Mouse (Mus musculus): ENCODE results near the gene Fam20a. TPM values are rescaled to one million over a fixed set of nuclear protein-coding genes. Genes with fewer than 3 reads are reported as not detected.

Gene Fam20a
- polyA plus RNA-seq, 1 experiment from 2014 or later: 2.1 TPM

DNA sequence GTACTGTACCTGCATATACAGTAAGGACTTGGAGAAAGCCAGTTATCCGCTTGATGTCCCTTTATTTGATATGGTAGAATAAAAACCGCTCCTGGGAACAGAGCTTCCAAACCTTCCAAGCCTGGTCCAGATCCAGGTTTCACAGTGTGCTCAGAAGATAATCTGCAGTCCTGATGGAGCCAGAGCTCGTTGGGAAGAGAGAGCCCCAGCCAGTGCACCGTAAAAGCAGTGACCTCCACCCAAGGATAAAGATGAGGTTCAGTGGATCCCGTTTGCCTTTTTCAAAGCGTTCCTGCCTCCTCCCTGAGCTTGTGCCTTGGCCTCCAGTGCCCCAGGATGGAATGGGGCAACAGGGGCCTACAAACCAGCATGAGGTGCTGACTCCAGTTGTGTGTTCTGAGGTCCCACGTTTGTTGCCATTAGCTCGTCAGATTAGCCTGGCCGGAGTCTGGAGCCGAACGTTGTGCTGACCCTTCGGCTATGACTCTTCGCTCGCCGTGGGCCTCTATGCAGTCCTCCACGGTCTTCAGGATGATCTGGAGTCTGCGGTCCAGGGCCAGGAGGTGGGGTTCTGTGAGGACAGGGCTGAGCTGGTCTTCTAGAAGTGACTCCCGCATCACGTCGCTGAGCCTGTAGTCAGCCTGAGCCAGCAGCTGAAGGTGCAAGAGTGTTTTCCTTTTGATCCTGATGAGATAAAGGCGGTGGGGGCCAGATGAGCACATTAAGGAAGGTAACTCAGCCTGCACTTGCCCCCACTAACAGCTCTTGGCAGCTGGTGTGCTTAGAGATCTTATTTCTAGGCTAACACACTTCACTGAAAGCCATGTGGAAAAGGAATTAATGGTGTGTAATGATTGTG lies 49.0 kb downstream of the Fam20a start:
- ATAC-seq: no peak
- 77% methylated on average over 21 of the region's 21 CpGs for WGBS
- H3K4me2 ChIP-seq (replicated peaks): no peak overlapping the region
- H3K4me3 ChIP-seq (replicated peaks): no peak overlapping the region
- peaks cover 11% of the 10 kb centered on the region for H3K27me3 ChIP-seq
- peaks cover 17% of the 10 kb centered on the region for H3K36me3 ChIP-seq
- no peaks in the 10 kb centered on the region for H3K9me3 ChIP-seq
- H3K4me1 ChIP-seq (replicated peaks): no peaks in the 10 kb centered on the region
- H3K27ac ChIP-seq: no peak overlapping the region
- no peak overlapping the region for H3K9ac ChIP-seq (replicated peaks)

DNA sequence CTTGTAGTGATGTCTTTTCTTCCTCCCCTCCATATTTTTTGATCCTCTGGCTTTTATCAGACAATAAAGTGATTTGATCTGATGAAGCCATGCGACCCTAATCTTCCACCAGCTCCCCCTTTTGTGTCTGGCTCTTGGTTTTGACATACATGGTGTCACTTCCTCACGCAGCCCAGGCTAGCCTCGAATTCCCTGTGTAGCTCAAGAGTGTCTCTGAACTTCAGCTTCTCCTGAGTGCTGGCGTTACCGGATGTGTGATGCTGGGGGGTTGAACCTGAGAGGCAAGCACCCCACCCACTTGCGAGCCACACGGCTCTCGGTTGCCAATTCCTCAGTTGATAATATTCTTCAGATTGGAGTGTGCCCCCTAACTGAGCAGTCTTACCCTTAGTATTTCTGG lies 49.7 kb downstream of the Fam20a start:
- H3K9me3 ChIP-seq: no peaks in the 10 kb centered on the region
- ATAC-seq: no peak
- H3K27ac ChIP-seq: no peak overlapping the region
- no peak overlapping the region for H3K4me2 ChIP-seq (replicated peaks)
- peaks cover 24% of the 10 kb centered on the region for H3K36me3 ChIP-seq
- no peak overlapping the region for H3K9ac ChIP-seq (replicated peaks)
- no peak overlapping the region for H3K4me3 ChIP-seq (replicated peaks)
- 90% methylated on average over 8 of the region's 8 CpGs for WGBS
- peaks cover 8% of the 10 kb centered on the region for H3K27me3 ChIP-seq
- H3K4me1 ChIP-seq (replicated peaks): no peaks in the 10 kb centered on the region

DNA sequence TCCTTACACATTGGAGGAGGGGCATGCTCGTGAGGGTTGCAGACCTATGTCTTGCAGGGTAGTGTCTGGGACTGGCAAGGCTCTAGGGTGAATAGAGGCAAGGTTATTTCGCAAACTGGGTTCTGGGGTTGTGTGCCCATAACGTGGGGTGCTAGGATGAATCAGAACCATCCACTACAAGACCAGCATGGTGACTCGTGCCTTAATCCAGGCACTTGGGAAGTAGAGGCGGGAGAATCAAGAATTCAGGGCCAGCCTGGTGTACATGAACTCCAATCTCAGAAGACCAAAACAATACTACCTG lies 50.1 kb downstream of the Fam20a start:
- Histone ChIP-seq H3K9me3 (no peaks in the 10 kb centered on the region), H3K4me2 (replicated peaks) (no peak overlapping the region), H3K9ac (replicated peaks) (no peak overlapping the region), H3K27ac (no peak overlapping the region), H3K4me1 (replicated peaks) (no peaks in the 10 kb centered on the region), H3K4me3 (replicated peaks) (no peak overlapping the region), H3K36me3 (peaks cover 29% of the 10 kb centered on the region), H3K27me3 (peaks cover 7% of the 10 kb centered on the region; the same call in 1 of the 2 replicates)
- no peak for ATAC-seq
- WGBS: 92% methylated on average over 5 of the region's 5 CpGs

DNA sequence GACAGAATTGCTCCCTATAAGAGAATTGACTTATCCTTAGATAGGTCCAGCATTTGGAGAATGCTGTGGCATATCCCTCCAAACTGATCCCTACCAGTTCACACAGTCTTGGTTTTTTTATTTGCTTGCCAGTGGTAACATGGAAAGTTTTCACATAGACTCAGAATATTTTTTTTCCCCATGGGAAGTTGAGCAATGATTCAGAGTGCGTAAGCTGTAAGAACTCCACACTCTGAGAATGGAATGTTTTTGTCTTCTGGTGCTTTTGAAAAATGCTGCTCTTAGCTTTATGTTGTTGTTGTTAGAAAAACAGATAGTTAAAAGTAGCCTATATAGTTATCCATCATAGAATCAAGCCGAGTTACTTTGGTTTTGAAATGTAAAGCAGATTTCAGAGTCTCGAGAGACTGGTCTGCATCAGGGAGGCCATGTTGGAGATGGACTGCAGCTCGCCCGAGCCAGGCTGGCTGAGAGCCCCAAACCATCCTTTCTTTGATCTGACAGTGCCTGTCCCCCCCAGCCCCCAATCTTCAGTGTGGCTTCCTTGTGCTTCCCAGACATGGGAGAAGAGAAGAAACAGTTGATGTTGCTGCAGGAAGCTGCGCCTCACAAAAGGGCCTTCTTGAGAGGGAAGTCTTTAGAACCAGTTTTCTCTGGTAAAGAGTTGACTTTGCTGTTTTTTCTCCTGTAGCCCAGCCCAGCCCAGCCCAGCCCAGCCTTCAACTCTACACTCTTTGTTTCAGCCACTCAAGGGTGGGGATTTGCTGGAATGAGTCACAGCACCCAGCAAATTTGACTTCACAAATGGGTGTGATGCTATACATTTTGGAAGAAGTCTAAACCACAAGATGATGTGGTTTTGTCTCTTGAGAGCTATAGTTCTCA lies 50.7 kb downstream of the Fam20a start:
- Histone ChIP-seq H3K27ac (no peak overlapping the region), H3K27me3 (peaks cover 7% of the 10 kb centered on the region; the same call in 1 of the 2 replicates), H3K4me3 (replicated peaks) (no peak overlapping the region), H3K36me3 (peaks cover 35% of the 10 kb centered on the region), H3K4me1 (replicated peaks) (no peaks in the 10 kb centered on the region), H3K9ac (replicated peaks) (no peak overlapping the region), H3K9me3 (no peaks in the 10 kb centered on the region), H3K4me2 (replicated peaks) (no peak overlapping the region)
- ATAC-seq: no peak
- WGBS: 80% methylated on average over 6 of the region's 6 CpGs

DNA sequence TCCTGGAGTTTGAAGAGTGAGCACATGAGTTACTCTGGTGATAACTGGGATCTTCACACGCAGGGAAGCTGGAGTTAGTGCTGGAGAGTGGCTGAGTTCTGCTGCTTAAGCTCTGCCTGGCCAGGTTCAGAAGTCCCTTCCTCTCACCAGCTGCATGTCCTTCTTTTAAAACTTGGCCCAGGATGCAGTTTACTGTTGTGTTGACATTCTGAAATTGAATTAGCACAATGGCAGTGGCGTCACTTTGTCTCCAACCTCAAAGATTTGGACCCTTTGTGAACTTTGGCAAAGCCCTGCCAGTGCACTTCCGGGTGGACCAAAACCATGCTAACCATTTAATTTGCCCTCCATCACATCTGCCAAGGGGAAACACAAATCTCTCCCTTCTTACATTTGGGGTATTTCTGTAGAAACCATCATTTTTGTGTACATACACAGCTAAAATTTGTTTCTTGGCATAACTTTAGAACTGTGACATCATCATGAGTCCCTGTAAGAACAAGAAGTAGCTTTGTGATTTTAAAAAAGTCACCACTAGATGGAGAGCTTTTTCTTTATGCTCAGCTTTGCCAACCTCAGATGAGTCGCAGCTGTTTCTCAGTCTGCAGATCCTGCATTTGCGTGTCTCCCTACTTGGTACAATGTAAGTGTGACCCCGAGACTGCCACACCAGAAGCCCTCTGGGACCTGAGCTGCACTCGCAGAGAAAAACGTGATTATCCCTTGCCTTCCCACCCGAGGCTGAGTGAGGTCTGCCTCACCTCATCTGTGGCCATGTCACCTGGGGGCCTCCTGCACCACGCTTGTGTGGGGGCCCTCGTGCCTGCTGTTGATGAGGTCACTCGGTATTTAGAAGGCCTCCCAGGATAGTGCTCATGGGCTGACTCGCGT lies 51.8 kb downstream of the Fam20a start:
- H3K9ac ChIP-seq (replicated peaks): no peak overlapping the region
- H3K4me3 ChIP-seq (replicated peaks): no peak overlapping the region
- no peak overlapping the region for H3K27ac ChIP-seq
- no peaks in the 10 kb centered on the region for H3K9me3 ChIP-seq
- WGBS: 62% methylated on average over 14 of the region's 14 CpGs
- peak; percentile 76; the same call in 1 of the 2 replicates for ATAC-seq
- peaks cover 46% of the 10 kb centered on the region for H3K36me3 ChIP-seq
- peaks cover 7% of the 10 kb centered on the region; the same call in 1 of the 2 replicates for H3K27me3 ChIP-seq
- no peaks in the 10 kb centered on the region for H3K4me1 ChIP-seq (replicated peaks)
- H3K4me2 ChIP-seq (replicated peaks): no peak overlapping the region

DNA sequence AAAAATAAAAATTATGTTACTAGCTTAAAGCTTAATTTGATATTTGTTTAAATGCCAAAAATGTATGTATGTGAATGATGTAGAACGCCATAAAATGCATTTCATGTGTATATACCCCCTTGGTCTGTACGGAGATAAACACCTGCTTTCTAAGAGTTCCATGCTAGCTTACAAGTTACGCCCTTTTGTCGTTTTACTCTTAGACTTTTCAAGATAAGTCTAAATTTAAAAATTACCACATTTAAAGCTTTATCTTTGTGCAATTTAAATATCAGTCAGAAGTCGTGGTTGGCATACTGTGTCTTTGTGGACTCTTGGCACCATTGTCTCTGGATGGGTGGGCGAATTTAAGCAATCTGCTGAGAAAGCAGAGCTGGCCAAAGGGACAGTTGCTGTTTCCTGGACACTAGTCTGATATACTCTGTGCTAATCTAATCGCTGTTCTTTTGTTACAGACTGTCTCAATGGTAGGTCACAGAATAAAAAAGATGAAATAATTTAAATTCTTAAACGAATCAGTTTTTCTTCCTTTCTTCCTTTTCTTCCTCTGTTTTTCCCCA lies 52.9 kb downstream of the Fam20a start:
- WGBS: 93% methylated on average over 8 of the region's 8 CpGs
- no peaks in the 10 kb centered on the region for H3K27me3 ChIP-seq
- H3K4me2 ChIP-seq (replicated peaks): no peak overlapping the region
- H3K9ac ChIP-seq (replicated peaks): no peak overlapping the region
- no peaks in the 10 kb centered on the region for H3K9me3 ChIP-seq
- ATAC-seq: no peak
- peaks cover 55% of the 10 kb centered on the region for H3K36me3 ChIP-seq
- no peak overlapping the region for H3K4me3 ChIP-seq (replicated peaks)
- no peaks in the 10 kb centered on the region for H3K4me1 ChIP-seq (replicated peaks)
- H3K27ac ChIP-seq: no peak overlapping the region

DNA sequence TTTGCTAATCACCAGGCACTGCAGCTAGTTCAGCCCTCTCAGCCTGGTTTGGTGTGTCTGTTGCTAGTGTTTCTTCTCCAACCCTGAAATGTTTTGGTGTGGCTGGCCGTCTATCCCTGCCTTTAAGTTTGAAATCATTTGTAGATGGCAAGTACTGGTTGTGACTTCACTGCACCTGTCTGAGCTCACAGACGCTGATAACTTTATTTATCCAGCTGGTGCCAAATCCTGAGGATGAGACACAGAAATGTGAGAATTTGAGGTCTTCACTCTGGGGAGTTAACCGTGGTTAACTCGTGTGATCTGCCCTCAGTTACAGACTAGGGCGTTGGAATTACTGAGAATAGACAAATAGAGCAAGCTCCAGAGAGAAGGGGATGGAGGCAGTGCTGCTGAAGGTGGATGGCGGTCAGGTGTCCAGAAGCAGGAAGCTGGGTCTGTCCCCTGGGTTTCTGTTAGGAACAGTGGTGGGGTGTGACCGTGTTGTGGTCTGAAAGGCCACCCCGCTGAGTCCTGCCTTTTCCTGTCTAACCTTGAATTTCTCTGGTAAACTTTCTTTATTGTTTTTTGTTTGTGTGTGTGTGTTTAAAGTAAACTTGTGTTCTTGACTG lies 53.9 kb downstream of the Fam20a start:
- Histone ChIP-seq H3K4me2 (replicated peaks) (no peak overlapping the region), H3K9ac (replicated peaks) (no peak overlapping the region), H3K27me3 (no peaks in the 10 kb centered on the region), H3K4me1 (replicated peaks) (no peaks in the 10 kb centered on the region), H3K27ac (no peak overlapping the region), H3K36me3 (peaks cover 65% of the 10 kb centered on the region), H3K4me3 (replicated peaks) (no peak overlapping the region), H3K9me3 (no peaks in the 10 kb centered on the region)
- WGBS: 90% methylated on average over 8 of the region's 8 CpGs
- no peak for ATAC-seq

DNA sequence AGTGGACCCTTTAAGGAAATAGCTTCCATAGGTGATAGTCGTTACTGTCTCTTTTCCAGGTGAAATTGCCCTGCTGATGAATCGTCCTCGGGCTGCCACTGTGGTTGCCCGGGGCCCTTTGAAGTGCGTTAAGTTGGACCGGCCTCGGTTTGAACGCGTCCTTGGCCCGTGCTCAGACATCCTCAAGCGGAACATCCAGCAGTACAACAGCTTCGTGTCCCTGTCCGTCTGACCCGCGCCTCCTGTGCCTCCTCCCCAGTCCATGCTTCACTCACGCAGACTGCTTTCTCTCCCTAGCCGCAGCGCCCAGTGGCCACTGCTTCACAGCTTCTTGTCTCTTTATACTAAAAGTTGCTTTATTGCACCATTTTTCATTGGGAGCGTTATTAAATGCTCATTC lies 54.7 kb downstream of the Fam20a start:
- H3K27ac ChIP-seq: no peak overlapping the region
- H3K4me1 ChIP-seq (replicated peaks): no peaks in the 10 kb centered on the region
- H3K4me2 ChIP-seq (replicated peaks): no peak overlapping the region
- H3K9me3 ChIP-seq: no peaks in the 10 kb centered on the region
- ATAC-seq: no peak
- peaks cover 73% of the 10 kb centered on the region for H3K36me3 ChIP-seq
- H3K4me3 ChIP-seq (replicated peaks): no peak overlapping the region
- no peaks in the 10 kb centered on the region for H3K27me3 ChIP-seq
- H3K9ac ChIP-seq (replicated peaks): no peak overlapping the region
- WGBS: 90% methylated on average over 19 of the region's 19 CpGs

DNA sequence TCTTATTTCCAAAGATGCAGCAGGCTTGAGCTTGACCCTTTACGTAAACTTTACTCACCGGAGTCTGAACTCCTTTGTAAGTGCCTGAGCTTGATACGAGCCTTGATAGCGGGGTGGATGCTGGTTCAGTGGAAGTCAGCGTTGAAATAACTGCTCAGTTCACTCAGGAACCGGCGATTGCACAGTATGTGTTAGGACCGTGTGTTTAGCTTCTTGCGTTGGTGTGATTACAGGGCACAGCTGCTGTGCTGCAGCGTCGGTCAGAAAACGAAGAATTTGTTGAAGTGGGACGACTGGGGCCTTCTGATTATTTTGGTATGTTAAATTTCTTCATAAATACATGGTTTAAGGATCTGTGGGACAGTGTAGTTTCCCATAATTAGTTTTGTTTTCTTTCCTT lies 55.7 kb downstream of the Fam20a start:
- H3K27ac ChIP-seq: no peak overlapping the region
- H3K36me3 ChIP-seq: peaks cover 80% of the 10 kb centered on the region
- H3K27me3 ChIP-seq: no peaks in the 10 kb centered on the region
- ATAC-seq: no peak
- H3K4me2 ChIP-seq (replicated peaks): no peak overlapping the region
- H3K4me1 ChIP-seq (replicated peaks): no peaks in the 10 kb centered on the region
- no peaks in the 10 kb centered on the region for H3K9me3 ChIP-seq
- WGBS: 98% methylated on average over 13 of the region's 13 CpGs
- no peak overlapping the region for H3K4me3 ChIP-seq (replicated peaks)
- no peak overlapping the region for H3K9ac ChIP-seq (replicated peaks)

DNA sequence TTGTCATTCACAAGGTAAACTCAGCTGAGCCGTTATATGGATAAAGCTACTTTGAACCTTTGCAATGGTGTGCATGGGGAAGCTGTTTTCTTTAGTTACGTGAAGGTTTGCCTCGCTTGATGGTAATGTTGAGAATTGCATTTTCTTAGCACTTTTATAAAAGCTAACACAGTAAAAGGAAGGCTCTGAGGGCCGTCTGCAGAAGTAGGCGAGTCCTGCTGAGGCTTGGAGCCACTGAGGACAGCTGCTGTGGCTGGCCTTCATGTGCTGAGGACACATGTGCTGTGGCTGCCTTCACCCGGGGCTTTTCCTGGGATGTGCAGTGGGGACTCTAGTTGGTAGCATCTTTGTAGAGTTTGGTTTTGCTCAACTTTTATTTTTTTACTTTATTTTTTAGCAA lies 56.7 kb downstream of the Fam20a start:
- ATAC-seq: no peak
- H3K4me3 ChIP-seq (replicated peaks): no peak overlapping the region
- 91% methylated on average over 6 of the region's 6 CpGs for WGBS

DNA sequence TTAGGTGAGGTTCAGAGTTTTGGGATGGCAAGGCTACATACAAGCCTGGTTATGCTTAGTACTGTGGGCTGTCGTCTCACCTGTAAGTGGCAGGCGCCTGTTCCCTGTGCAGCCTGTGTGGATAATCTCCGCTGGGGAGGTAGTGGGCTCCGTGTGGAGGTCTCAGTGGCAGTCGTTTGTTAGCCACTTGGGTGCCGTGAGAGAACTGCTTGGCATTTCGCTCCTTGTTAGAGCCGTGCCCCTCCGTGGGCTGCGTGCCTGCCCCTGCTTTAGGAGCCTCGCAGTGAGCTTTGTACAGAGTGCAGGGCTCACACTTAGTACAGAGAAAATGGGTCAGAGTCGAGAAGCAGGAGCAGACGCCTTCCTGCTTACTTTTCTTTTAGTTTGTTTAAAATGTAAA lies 57.8 kb downstream of the Fam20a start:
- H3K4me2 ChIP-seq (replicated peaks): no peak overlapping the region
- WGBS: 94% methylated on average over 13 of the region's 13 CpGs
- no peak overlapping the region for H3K9ac ChIP-seq (replicated peaks)
- H3K36me3 ChIP-seq: peaks cover 85% of the 10 kb centered on the region
- H3K27me3 ChIP-seq: no peaks in the 10 kb centered on the region
- no peaks in the 10 kb centered on the region for H3K9me3 ChIP-seq
- no peak overlapping the region for H3K27ac ChIP-seq
- no peak for ATAC-seq
- no peak overlapping the region for H3K4me3 ChIP-seq (replicated peaks)
- H3K4me1 ChIP-seq (replicated peaks): no peaks in the 10 kb centered on the region

More for the DNA sequence above, 56.7 kb downstream of the Fam20a start:
- Histone ChIP-seq H3K27ac (no peak overlapping the region), H3K9ac (replicated peaks) (no peak overlapping the region), H3K27me3 (no peaks in the 10 kb centered on the region), H3K4me2 (replicated peaks) (no peak overlapping the region), H3K4me1 (replicated peaks) (no peaks in the 10 kb centered on the region), H3K36me3 (peaks cover 82% of the 10 kb centered on the region), H3K9me3 (no peaks in the 10 kb centered on the region)
